Mouse (Mus musculus) telencephalon, adult 2 months (tissue): ENCODE data around the gene Tmem132c.

Source experiments
- DNase-seq: peaks from one replicate; pipeline ENCODE4 v3.0.0-alpha.2; 2011; ENCODE audit warnings: low read depth, low spot score

Tmem132c gene

GRCm38 (mm10) chr5:127241136-127241924 lies at the start of gene Tmem132c:
Tmem132c (plus strand) TSS chr5:127241808.
- DNase-seq: no peak

GRCm38 (mm10) chr5:127191881-127192280 lies 49.7 kb upstream of the Tmem132c start:
- no peak for DNase-seq

- DNase-seq: no peak
These were observed 42.8 kb upstream of the Tmem132c start for GRCm38 (mm10) chr5:127198850-127199249.

- no peak for DNase-seq
These were observed 36.7 kb upstream of the Tmem132c start for GRCm38 (mm10) chr5:127204881-127205280.

GRCm38 (mm10) chr5:127216389-127216788 lies 25.2 kb upstream of the Tmem132c start:
- DNase-seq: no peak

- no peak for DNase-seq
These were observed 23.9 kb upstream of the Tmem132c start for GRCm38 (mm10) chr5:127217725-127218124.

- no peak for DNase-seq
These were observed 13.5 kb upstream of the Tmem132c start for GRCm38 (mm10) chr5:127227929-127228595.

GRCm38 (mm10) chr5:127234715-127235114 lies 6.9 kb upstream of the Tmem132c start:
- DNase-seq: no peak

GRCm38 (mm10) chr5:127235203-127235602 lies 6.4 kb upstream of the Tmem132c start:
- DNase-seq: no peak

GRCm38 (mm10) chr5:127239706-127240105 lies 1.9 kb upstream of the Tmem132c start:
- DNase-seq: no peak

- no peak for DNase-seq
These were observed 962 bp upstream of the Tmem132c start for GRCm38 (mm10) chr5:127240646-127241045.

- no peak for DNase-seq
These were observed 536 bp downstream of the Tmem132c start for GRCm38 (mm10) chr5:127241925-127242762.

GRCm38 (mm10) chr5:127242763-127243160 lies 1.2 kb downstream of the Tmem132c start:
- DNase-seq: no peak

- no peak for DNase-seq
These were observed 1.6 kb downstream of the Tmem132c start for GRCm38 (mm10) chr5:127243209-127243608.

GRCm38 (mm10) chr5:127243611-127244010 lies 2.0 kb downstream of the Tmem132c start:
- no peak for DNase-seq

- DNase-seq: no peak
These were observed 11.7 kb downstream of the Tmem132c start for GRCm38 (mm10) chr5:127253263-127253662.

- no peak for DNase-seq
These were observed 15.5 kb downstream of the Tmem132c start for GRCm38 (mm10) chr5:127256947-127257610.

- DNase-seq: no peak
These were observed 20.5 kb downstream of the Tmem132c start for GRCm38 (mm10) chr5:127262136-127262535.

- DNase-seq: no peak
These were observed 29.5 kb downstream of the Tmem132c start for GRCm38 (mm10) chr5:127271145-127271544.

GRCm38 (mm10) chr5:127279462-127279861 lies 37.9 kb downstream of the Tmem132c start:
- no peak for DNase-seq

- DNase-seq: no peak
These were observed 39.6 kb downstream of the Tmem132c start for GRCm38 (mm10) chr5:127281186-127281585.
